12 mouse cellular contexts compared by ENCODE assay signal in the genomic region with DNA sequence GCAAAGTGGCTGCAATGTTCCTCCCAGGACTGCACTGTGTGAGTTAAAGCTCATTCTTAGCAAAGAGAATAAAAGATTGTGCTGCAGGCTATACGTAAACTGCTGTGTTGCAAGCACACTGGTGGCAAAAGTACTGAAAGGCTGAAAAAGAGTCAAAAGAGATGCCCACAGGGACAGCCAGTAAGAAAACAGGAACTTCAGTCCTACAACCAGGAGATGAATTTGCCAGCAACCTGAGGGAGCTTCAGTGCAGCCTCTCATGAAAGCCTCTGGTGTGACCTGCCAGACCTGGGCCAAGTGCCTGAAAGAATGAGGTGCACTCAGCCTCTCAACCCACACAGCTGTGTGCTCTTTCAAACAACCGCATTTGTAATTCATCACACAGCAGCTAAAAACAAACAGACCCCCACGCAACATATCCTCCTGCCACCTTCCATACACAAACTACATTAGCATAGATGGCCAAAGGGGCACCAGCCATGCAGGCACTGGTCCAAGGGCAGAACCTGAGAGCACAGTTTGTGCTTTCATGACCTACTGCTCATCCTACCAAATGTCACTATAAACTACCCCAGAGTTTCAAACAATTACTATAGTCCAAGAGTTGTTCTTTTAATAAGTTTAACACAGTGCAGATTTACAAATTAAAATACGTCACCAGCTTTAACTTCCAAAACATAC. TPM values are rescaled to one million over a fixed set of nuclear protein-coding genes. Genes with fewer than 3 reads are reported as not detected.
A peak's percentile ranks its signal among the peaks of the same experiment; 100 is the strongest.
DNase-seq lines count a peak whose midpoint lies in the region; ATAC-seq lines count a peak whose summit lies in the region.
"Had no signal": no experiment of that assay in that cellular context is flagged by ENCODE, and none has a peak within 500 bp of the region (broad histone marks: within the 10 kb centered on the region; RNA-seq: fewer than 3 reads in every experiment).

No protein-coding gene starts in this region.

- DNase-seq in forebrain, embryonic 14.5 days (ENCODE audit: low spot score), result no peak
- DNase-seq in limb, embryonic 11.5 days (ENCODE audit: low spot score), result no peak
- DNase-seq in limb, embryonic 10.5 days (ENCODE audit: low spot score), result no peak
- no peak for DNase-seq in urinary bladder, postnatal 25 days (ENCODE audit: low spot score)
- no peak for DNase-seq in urinary bladder, adult 18-20 months (ENCODE audit: low spot score in 2 of 2)
- DNase-seq: adrenal gland, postnatal 10 days had no signal

- H3K27ac ChIP-seq in forebrain, embryonic 14.5 days (ENCODE audit: low read depth, low read length), result peak overlapping the region; percentile 5; the same call in 1 of the 2 replicates
- H3K27ac ChIP-seq in forebrain, embryonic 16.5 days (ENCODE audit: low read length), result no peak overlapping the region
- H3K27ac ChIP-seq in limb, embryonic 11.5 days (replicated peaks; ENCODE audit: low read depth, low read length), result 0 out of 2 replicates have a peak overlapping the region, but pooled peaks have one; percentile 26
- H3K27ac ChIP-seq in limb, embryonic 10.5 days, result no peak overlapping the region
- H3K27ac ChIP-seq: hindbrain, embryonic 15.5 days; liver, embryonic 14.5 days had no signal

- H3K4me1 ChIP-seq in forebrain, embryonic 14.5 days (ENCODE audit: control insufficient read depth, insufficient read depth, low read length), result peaks cover 3% of the 10 kb centered on the region
- peaks cover 22% of the 10 kb centered on the region for H3K4me1 ChIP-seq in forebrain, embryonic 16.5 days (replicated peaks; ENCODE audit: control insufficient read depth, insufficient read depth, low read length)
- H3K4me1 ChIP-seq in limb, embryonic 11.5 days (ENCODE audit: control insufficient read depth, insufficient read depth, low read length), result peaks cover 6% of the 10 kb centered on the region; the same call in 1 of the 2 replicates
- H3K4me1 ChIP-seq in limb, embryonic 10.5 days, result peaks cover 17% of the 10 kb centered on the region

- no peaks in the 10 kb centered on the region for H3K27me3 ChIP-seq in forebrain, embryonic 14.5 days (replicated peaks; ENCODE audit: control insufficient read depth, insufficient read depth, low read length)
- no peaks in the 10 kb centered on the region for H3K27me3 ChIP-seq in forebrain, embryonic 16.5 days (replicated peaks; ENCODE audit: control insufficient read depth, insufficient read depth, low read length)
- no peaks in the 10 kb centered on the region for H3K27me3 ChIP-seq in limb, embryonic 11.5 days (ENCODE audit: control insufficient read depth, insufficient read depth, low read length)
- H3K27me3 ChIP-seq in limb, embryonic 10.5 days (ENCODE audit: low read depth, poor library complexity, severe bottlenecking), result no peaks in the 10 kb centered on the region
- H3K27me3 ChIP-seq: heart, embryonic 12.5 days; hindbrain, embryonic 15.5 days had no signal

- no peak overlapping the region for H3K9ac ChIP-seq in forebrain, embryonic 14.5 days (ENCODE audit: low read length)
- no peak overlapping the region for H3K9ac ChIP-seq in forebrain, embryonic 16.5 days (replicated peaks; ENCODE audit: low read depth, low read length)
- H3K9ac ChIP-seq in limb, embryonic 11.5 days (ENCODE audit: low read length), result no peak overlapping the region
- H3K9ac ChIP-seq: heart, embryonic 12.5 days; hindbrain, embryonic 15.5 days; liver, embryonic 14.5 days had no signal

- H3K4me3 ChIP-seq in forebrain, embryonic 14.5 days (ENCODE audit: low read depth, low read length), result no peak overlapping the region
- H3K4me3 ChIP-seq in forebrain, embryonic 16.5 days (replicated peaks; ENCODE audit: low read length), result no peak overlapping the region
- H3K4me3 ChIP-seq in limb, embryonic 11.5 days (ENCODE audit: low read depth, low read length), result no peak overlapping the region
- no peak overlapping the region for H3K4me3 ChIP-seq in limb, embryonic 10.5 days
- H3K4me3 ChIP-seq: heart, embryonic 12.5 days; hindbrain, embryonic 15.5 days had no signal

- WGBS in forebrain, embryonic 14.5 days, result 65% methylated on average over 4 of the region's 4 CpGs
- 57% methylated on average over 4 of the region's 4 CpGs for WGBS in forebrain, embryonic 16.5 days
- 81% methylated on average over 4 of the region's 4 CpGs for whole genome bisulfite sequencing in limb, embryonic 11.5 days
- WGBS in limb, embryonic 10.5 days, result 89% methylated on average over 4 of the region's 4 CpGs

- no peak for ATAC-seq in forebrain, embryonic 14.5 days
- ATAC-seq in forebrain, embryonic 16.5 days, result no peak
- ATAC-seq in limb, embryonic 11.5 days (ENCODE audit: insufficient number of reproducible peaks, low FRiP score, low TSS enrichment, low read depth), result no peak
- ATAC-seq in hematopoietic stem cell, adult 5-6 weeks (replicated peaks in 1 of 2; ENCODE audit: insufficient read depth in 1 of 2, low FRiP score in 2 of 2, low TSS enrichment in 1 of 2, low read depth in 1 of 2, poor library complexity in 2 of 2, severe bottlenecking in 2 of 2), result peak; percentile 50 to 68
- ATAC-seq in neutrophil, adult 5-6 weeks (ENCODE audit: extremely low read depth, insufficient number of reproducible peaks, low FRiP score, poor library complexity, severe bottlenecking), result peak; percentile 20; the same call in 1 of the 2 replicates

- no peaks in the 10 kb centered on the region for H3K9me3 ChIP-seq in forebrain, embryonic 14.5 days (replicated peaks; ENCODE audit: control insufficient read depth, low read length)
- no peaks in the 10 kb centered on the region for H3K9me3 ChIP-seq in forebrain, embryonic 16.5 days (ENCODE audit: control insufficient read depth, low read length)
- H3K9me3 ChIP-seq in limb, embryonic 11.5 days (ENCODE audit: control insufficient read depth, low read length), result no peaks in the 10 kb centered on the region
- no peaks in the 10 kb centered on the region for H3K9me3 ChIP-seq in limb, embryonic 10.5 days (replicated peaks)
- H3K9me3 ChIP-seq: heart, embryonic 12.5 days; hindbrain, embryonic 15.5 days had no signal

- no peaks in the 10 kb centered on the region for H3K36me3 ChIP-seq in forebrain, embryonic 14.5 days (ENCODE audit: control insufficient read depth, insufficient read depth, low read length)
- H3K36me3 ChIP-seq in forebrain, embryonic 16.5 days (ENCODE audit: control insufficient read depth, insufficient read depth), result no peaks in the 10 kb centered on the region
- no peaks in the 10 kb centered on the region for H3K36me3 ChIP-seq in limb, embryonic 11.5 days (ENCODE audit: control insufficient read depth, insufficient read depth, low read length)
- peaks cover 22% of the 10 kb centered on the region for H3K36me3 ChIP-seq in limb, embryonic 10.5 days
- H3K36me3 ChIP-seq: heart, embryonic 12.5 days; hindbrain, embryonic 15.5 days had no signal

- H3K4me2 ChIP-seq in forebrain, embryonic 14.5 days (ENCODE audit: low read length), result no peak overlapping the region
- no peak overlapping the region for H3K4me2 ChIP-seq in forebrain, embryonic 16.5 days (ENCODE audit: low read length)
- no peak overlapping the region for H3K4me2 ChIP-seq in limb, embryonic 11.5 days (ENCODE audit: low read depth, severe bottlenecking)
- H3K4me2 ChIP-seq: heart, embryonic 12.5 days; hindbrain, embryonic 15.5 days had no signal

RNA-seq across cellular contexts. Expression of a gene that starts 23.5 kb away (rescaled TPM):
- 32.1 and 34.9 TPM in 2 replicates for polyA plus RNA-seq in forebrain, embryonic 14.5 days (2014; fragmentation: Nextera tagmentation; extraction: Ambion mirVana)
- 30.3 and 33.6 TPM in 2 replicates for polyA plus RNA-seq in forebrain, embryonic 16.5 days (2015; fragmentation: Nextera tagmentation; extraction: Ambion mirVana)
- polyA plus RNA-seq in limb, embryonic 11.5 days (2014; fragmentation: Nextera tagmentation; extraction: Ambion mirVana), result 84.6 and 98.3 TPM in 2 replicates
- 54.8 and 63.9 TPM in 2 replicates for polyA plus RNA-seq in limb, embryonic 10.5 days (2016; fragmentation: Nextera tagmentation; extraction: Ambion mirVana)
- total RNA-seq in hematopoietic stem cell, adult 5-6 weeks (2017), result 99.2 and 109 TPM in 2 replicates
- total RNA-seq in neutrophil, adult 5-6 weeks (2017), result 284 and 304 TPM in 2 replicates

RNA-seq across cellular contexts. Expression of a gene that starts 44.1 kb away (rescaled TPM):
- polyA plus RNA-seq in forebrain, embryonic 14.5 days (2014; fragmentation: Nextera tagmentation; extraction: Ambion mirVana), result 34.2 and 38.2 TPM in 2 replicates
- 45.3 and 51.8 TPM in 2 replicates for polyA plus RNA-seq in forebrain, embryonic 16.5 days (2015; fragmentation: Nextera tagmentation; extraction: Ambion mirVana)
- 45.0 and 45.4 TPM in 2 replicates for polyA plus RNA-seq in limb, embryonic 11.5 days (2014; fragmentation: Nextera tagmentation; extraction: Ambion mirVana)
- polyA plus RNA-seq in limb, embryonic 10.5 days (2016; fragmentation: Nextera tagmentation; extraction: Ambion mirVana), result 57.8 and 60.5 TPM in 2 replicates
- 68.5 and 76.3 TPM in 2 replicates for total RNA-seq in hematopoietic stem cell, adult 5-6 weeks (2017)
- 47.3 and 65.8 TPM in 2 replicates for total RNA-seq in neutrophil, adult 5-6 weeks (2017)

Comparison
In these comparisons a context has a peak if more than half of its experiments do, and no peak if none do; other contexts are left out.
1. H3K27ac ChIP-seq: peak in forebrain, embryonic 14.5 days (single experiment) and limb, embryonic 11.5 days (single experiment); none in forebrain, embryonic 16.5 days (single experiment) and limb, embryonic 10.5 days (single experiment).
2. ATAC-seq: peak in hematopoietic stem cell, adult 5-6 weeks (2 of 2) and neutrophil, adult 5-6 weeks (single experiment); none in forebrain, embryonic 14.5 days (single experiment), forebrain, embryonic 16.5 days (single experiment) and limb, embryonic 11.5 days (single experiment).